ENCODE assay signal across 16 mouse cellular contexts in genomic region chr1:187762641-187763450, GRCm38 (mm10).
DNase-seq lines count a peak whose midpoint lies in the region; TF ChIP-seq lines count a peak whose summit lies in the region.
"Had no signal": no experiment of that assay in that cellular context is flagged by ENCODE, and none has a peak within 500 bp of the region (broad histone marks: within the 10 kb centered on the region; RNA-seq: fewer than 3 reads in every experiment).

No protein-coding gene starts in this region.

- TF ChIP-seq CTCF in testis, adult 2 months (IDR thresholded peaks at IDR 0.05; ENCODE audit: control insufficient read depth, insufficient read depth, insufficient replicate concordance, low read depth, low read length), result no peak

- H3K36me3 ChIP-seq in testis, adult 2 months (ENCODE audit: control insufficient read depth, insufficient read depth, low read length), result no peaks in the 10 kb centered on the region
- H3K36me3 ChIP-seq: embryonic facial prominence, embryonic 15.5 days; forebrain, embryonic 15.5 days; heart, embryonic 15.5 days; neural tube, embryonic 12.5 days had no signal

- DNase-seq in adrenal gland, postnatal 14 days, result peak; percentile 15
- no peak for DNase-seq in adrenal gland, adult 18-20 months (ENCODE audit: low spot score in 2 of 2)
- no peak for DNase-seq in testis, postnatal 10 days (ENCODE audit: low spot score)
- peak; percentile 61 for DNase-seq in kidney, postnatal 14 days
- no peak for DNase-seq in urinary bladder, postnatal 25 days (ENCODE audit: low spot score)
- DNase-seq in layer of hippocampus, adult 8-10 months (ENCODE audit: low spot score in 2 of 2), result no peak
- no peak for DNase-seq in lung, postnatal 14 days
- DNase-seq: adrenal gland, postnatal 25 days; thymus, postnatal 36 days had no signal

- no peak overlapping the region for H3K4me3 ChIP-seq in testis, adult 2 months (ENCODE audit: control insufficient read depth, low read depth, low read length)
- H3K4me3 ChIP-seq: embryonic facial prominence, embryonic 15.5 days; forebrain, embryonic 15.5 days; heart, embryonic 15.5 days; layer of hippocampus, adult 2 months; neural tube, embryonic 12.5 days had no signal

- H3K4me1 ChIP-seq in testis, adult 2 months (ENCODE audit: control insufficient read depth, insufficient read depth, low read length), result no peaks in the 10 kb centered on the region; the same call in 1 of the 2 replicates
- H3K4me1 ChIP-seq: embryonic facial prominence, embryonic 15.5 days; forebrain, embryonic 15.5 days had no signal

- no peak for TF ChIP-seq POLR2A in testis, adult 2 months (IDR thresholded peaks at IDR 0.05; ENCODE audit: control insufficient read depth, low read depth, low read length)

- 0 out of 2 replicates have a peak overlapping the region, but pooled peaks have one; percentile 29 for H3K27ac ChIP-seq in testis, adult 2 months (ENCODE audit: control insufficient read depth, insufficient read depth, low read depth, low read length)
- H3K27ac ChIP-seq: embryonic facial prominence, embryonic 15.5 days; forebrain, embryonic 15.5 days; heart, embryonic 15.5 days; layer of hippocampus, adult 2 months; macrophage; neural tube, embryonic 12.5 days had no signal

- no peaks in the 10 kb centered on the region for H3K27me3 ChIP-seq in testis, adult 2 months (ENCODE audit: control insufficient read depth, insufficient read depth, low read length)
- H3K27me3 ChIP-seq: embryonic facial prominence, embryonic 15.5 days; forebrain, embryonic 15.5 days; heart, embryonic 15.5 days; neural tube, embryonic 12.5 days had no signal

Comparison
In these comparisons a context has a peak if more than half of its experiments do, and no peak if none do; other contexts are left out.
1. DNase-seq: peak in adrenal gland, postnatal 14 days (single experiment) and kidney, postnatal 14 days (single experiment); none in adrenal gland, adult 18-20 months (0 of 2), testis, postnatal 10 days (single experiment), urinary bladder, postnatal 25 days (single experiment), layer of hippocampus, adult 8-10 months (0 of 2) and lung, postnatal 14 days (single experiment).